8 mouse cellular contexts compared by ENCODE assay signal in genomic region chr8:123643330-123644051, GRCm38 (mm10). TPM values are rescaled to one million over a fixed set of nuclear protein-coding genes. Genes with fewer than 3 reads are reported as not detected.
DNase-seq lines count a peak whose midpoint lies in the region; TF ChIP-seq lines count a peak whose summit lies in the region.

No protein-coding gene starts in this region.

- no peak overlapping the region for H3K27ac ChIP-seq in spleen, adult 2 months (ENCODE audit: insufficient read depth, low read length)
- no peak overlapping the region for H3K27ac ChIP-seq in heart, embryonic 10.5 days
- no peak overlapping the region for H3K27ac ChIP-seq in liver, adult 2 months (replicated peaks; ENCODE audit: insufficient read depth, low read depth, low read length)

- TF ChIP-seq POLR2A in spleen, adult 2 months (IDR thresholded peaks at IDR 0.05; ENCODE audit: low read depth, low read length), result no peak
- TF ChIP-seq POLR2A in liver, adult 2 months (IDR thresholded peaks at IDR 0.05; ENCODE audit: extremely low read depth, insufficient read depth, low read length), result no peak

- H3K9me3 ChIP-seq in heart, embryonic 10.5 days, result no peaks in the 10 kb centered on the region

- TF ChIP-seq CTCF in spleen, adult 2 months (IDR thresholded peaks at IDR 0.05; ENCODE audit: extremely low read depth, insufficient read depth, insufficient read length, insufficient replicate concordance), result peak; percentile 15; the same call in 1 of the 2 replicates
- peak; percentile 34 for TF ChIP-seq CTCF in liver, adult 2 months (IDR thresholded peaks at IDR 0.05; ENCODE audit: low read depth, low read length)

- H3K36me3 ChIP-seq in spleen, adult 2 months (ENCODE audit: control insufficient read depth, insufficient read depth, low read length), result no peaks in the 10 kb centered on the region
- H3K36me3 ChIP-seq in heart, embryonic 10.5 days, result no peaks in the 10 kb centered on the region
- H3K36me3 ChIP-seq in liver, adult 2 months (ENCODE audit: control insufficient read depth, insufficient read depth, low read length), result no peaks in the 10 kb centered on the region

- no peaks in the 10 kb centered on the region for H3K4me1 ChIP-seq in spleen, adult 2 months (ENCODE audit: control insufficient read depth, insufficient read depth, insufficient read length)
- peaks cover 7% of the 10 kb centered on the region; the same call in 1 of the 2 replicates for H3K4me1 ChIP-seq in heart, embryonic 10.5 days
- peaks cover 6% of the 10 kb centered on the region for H3K4me1 ChIP-seq in liver, adult 2 months (ENCODE audit: control insufficient read depth, insufficient read depth, low read length)

- no peaks in the 10 kb centered on the region for H3K79me2 ChIP-seq in liver, adult 2 months (ENCODE audit: control insufficient read depth, insufficient read depth, low read length)

- H3K9ac ChIP-seq in liver, adult 2 months (ENCODE audit: low read depth, low read length), result no peak overlapping the region

- no peak for DNase-seq in spleen, adult 2 months (ENCODE audit: low read depth in 1 of 2, low spot score in 2 of 2)
- DNase-seq in spleen, postnatal 36 days (ENCODE audit: low spot score in 2 of 2), result no peak
- DNase-seq in cerebellum, postnatal 36 days, result peak; percentile 51 to 73
- DNase-seq in heart, embryonic 10.5 days (ENCODE audit: low spot score), result no peak
- DNase-seq in kidney, adult 8-10 months, result peak; percentile 13 to 54
- peak; percentile 64 for DNase-seq in liver, adult 2 months (ENCODE audit: extremely low read depth, low read depth, low spot score)
- DNase-seq in neural tube, embryonic 10.5 days (ENCODE audit: extremely low spot score, low spot score), result peak; percentile 61
- no peak for DNase-seq in spleen, postnatal 14 days (ENCODE audit: low spot score in 2 of 2)

- no peak overlapping the region for H3K4me3 ChIP-seq in spleen, adult 2 months (ENCODE audit: extremely low read depth, insufficient read depth, insufficient read length)
- H3K4me3 ChIP-seq in heart, embryonic 10.5 days, result peak overlapping the region; percentile 51
- H3K4me3 ChIP-seq in liver, adult 2 months (ENCODE audit: insufficient read depth, low read depth, low read length), result no peak overlapping the region

- no peaks in the 10 kb centered on the region; the same call in 1 of the 2 replicates for H3K27me3 ChIP-seq in spleen, adult 2 months (ENCODE audit: control insufficient read depth, insufficient read depth, low read length)
- peaks cover 5% of the 10 kb centered on the region; the same call in 1 of the 2 replicates for H3K27me3 ChIP-seq in heart, embryonic 10.5 days (ENCODE audit: insufficient read depth, poor library complexity, severe bottlenecking)
- no peaks in the 10 kb centered on the region for H3K27me3 ChIP-seq in liver, adult 2 months (ENCODE audit: control insufficient read depth, insufficient read depth, low read length)

- WGBS in spleen, adult 2 months, result 26% methylated on average over 25 of the region's 25 CpGs
- WGBS in heart, embryonic 10.5 days, result 15% methylated on average over 25 of the region's 25 CpGs
- 35% methylated on average over 25 of the region's 25 CpGs for WGBS in liver, adult 2 months

RNA-seq across cellular contexts. Expression of gene Rhou, which starts 10.2 kb away (rescaled TPM):
- polyA plus RNA-seq in spleen, adult 2 months (2012; rRNA removed), result 1.2 TPM in 2 replicates
- 13.0 and 16.7 TPM in 2 replicates for polyA plus RNA-seq in heart, embryonic 10.5 days (2016; fragmentation: Nextera tagmentation; extraction: Ambion mirVana)
- total RNA-seq in liver, adult 2 months (2014; rRNA removed), result 25.6 and 41.1 TPM in 2 replicates
- 34.1 and 38.6 TPM in 2 replicates for polyA plus RNA-seq in liver, adult 2 months (2012; rRNA removed)

Comparison
In these comparisons a context has a peak if more than half of its experiments do, and no peak if none do; other contexts are left out.
1. DNase-seq: peak in cerebellum, postnatal 36 days (2 of 2), kidney, adult 8-10 months (2 of 2), liver, adult 2 months (single experiment) and neural tube, embryonic 10.5 days (single experiment); none in spleen, adult 2 months (0 of 2), spleen, postnatal 36 days (0 of 2), heart, embryonic 10.5 days (single experiment) and spleen, postnatal 14 days (0 of 2).